Mouse (Mus musculus) kidney, adult 2 months (tissue): Measurements from ENCODE around the gene Patl2. TPM values are rescaled to one million over a fixed set of nuclear protein-coding genes. Genes with fewer than 3 reads are reported as not detected.

Source experiments
- DNase-seq: peaks from one replicate; pipeline ENCODE4 v3.0.0; 2021
- H3K27ac ChIP-seq: fragments of 200-500 bp; 2 replicates; pipeline ENCODE4 v1.5.1; 2012; ENCODE audit warnings: low read depth, low read length, control low read depth, inconsistent platforms; ENCODE audit not compliant: insufficient read depth
- H3K27me3 ChIP-seq: fragments of 200-500 bp; replicated peaks from 2 replicates; pipeline ENCODE4 v1.6.1; 2012; ENCODE audit warnings: mild to moderate bottlenecking, moderate library complexity, low read length, inconsistent platforms; ENCODE audit not compliant: control insufficient read depth, insufficient read depth
- H3K36me3 ChIP-seq: fragments of 200-500 bp; 2 replicates; pipeline ENCODE4 v1.6.1; 2012; ENCODE audit warnings: mild to moderate bottlenecking, moderate library complexity, low read length, inconsistent platforms; ENCODE audit not compliant: control insufficient read depth, insufficient read depth
- H3K4me1 ChIP-seq: fragments of 200-500 bp; 2 replicates; pipeline ENCODE4 v1.6.1; 2011; ENCODE audit warnings: low read length; ENCODE audit not compliant: control insufficient read depth, insufficient read depth
- H3K4me3 ChIP-seq: fragments of 200-500 bp; 2 replicates; pipeline ENCODE4 v1.5.1; 2011; ENCODE audit warnings: mild to moderate bottlenecking, low read depth, low read length, control low read depth; ENCODE audit not compliant: insufficient read depth
- CTCF ChIP-seq: fragments of 200-500 bp; conservative IDR thresholded peaks from 2 replicates; pipeline ENCODE4 v1.5.1; 2011; ENCODE audit warnings: low read depth, mild to moderate bottlenecking, control low read depth, low read length, moderate library complexity, mixed read lengths; ENCODE audit not compliant: insufficient read depth, insufficient read length
- POLR2A ChIP-seq: fragments of 200-500 bp; IDR thresholded peaks from one replicate; pipeline ENCODE4 v1.6.1; 2011; ENCODE audit warnings: low read depth, low read length, control low read depth
- WGBS: fragments of 180-500 bp; shearing (Covaris S2); methylation state at CpG from one replicate; pipeline ENCODE4 v1.1.7; 2018; 5-methylcytosine and 5-hydroxymethylcytosine counted together
- polyA plus RNA-seq: library from polyadenylated mRNA; depleted of rRNA; stranded (reverse); fragments of >200 nt; gene quantifications from 2 replicates; pipeline ENCODE4 v1.2.3, GENCODE M21; 2012

Gene Patl2
- polyA plus RNA-seq, 1 experiment, result not detected

GRCm38 (mm10) chr2:122180051-122180822, 5.8 kb downstream of the Patl2 start:
- WGBS, result 71% methylated on average over 8 of the region's 8 CpGs
- no peak overlapping the region for H3K27ac ChIP-seq
- H3K27me3 ChIP-seq, result no peaks in the 10 kb centered on the region
- no peak overlapping the region for H3K4me3 ChIP-seq
- TF ChIP-seq CTCF, result no peak
- TF ChIP-seq POLR2A, result no peak
- no peaks in the 10 kb centered on the region for H3K4me1 ChIP-seq
- no peaks in the 10 kb centered on the region for H3K36me3 ChIP-seq
- no peak for DNase-seq

GRCm38 (mm10) chr2:122172188-122172587, 13.8 kb downstream of the Patl2 start:
- Histone ChIP-seq H3K27ac (no peak overlapping the region), H3K36me3 (no peaks in the 10 kb centered on the region), H3K4me1 (no peaks in the 10 kb centered on the region), H3K27me3 (no peaks in the 10 kb centered on the region), H3K4me3 (no peak overlapping the region)
- no peak for DNase-seq
- TF ChIP-seq POLR2A (no peak), CTCF (no peak)
- 98% methylated on average over 2 of the region's 2 CpGs for WGBS

DNA sequence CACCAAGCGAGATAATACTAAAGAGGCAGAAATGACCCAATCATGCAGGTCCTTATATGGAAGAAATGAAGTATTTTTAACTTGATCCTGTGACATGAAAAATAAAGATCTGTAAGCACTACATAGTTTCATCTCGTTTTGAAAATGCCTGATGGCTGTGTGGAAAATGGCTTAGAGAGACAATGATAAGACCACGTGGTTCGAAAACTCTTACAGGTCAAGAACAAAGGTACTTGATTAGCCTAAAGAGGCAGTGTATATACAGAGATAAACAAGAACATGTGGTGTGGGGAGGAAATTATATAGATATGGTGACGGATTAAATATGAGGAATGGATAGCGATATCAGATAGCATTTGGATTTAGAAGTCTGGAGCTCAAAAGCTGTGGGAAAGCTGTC, 14.7 kb downstream of the Patl2 start:
- no peaks in the 10 kb centered on the region for H3K36me3 ChIP-seq
- no peaks in the 10 kb centered on the region for H3K4me1 ChIP-seq
- DNase-seq, result no peak
- H3K27ac ChIP-seq, result no peak overlapping the region
- no peaks in the 10 kb centered on the region for H3K27me3 ChIP-seq
- 85% methylated on average over 6 of the region's 6 CpGs for WGBS
- no peak overlapping the region for H3K4me3 ChIP-seq
- TF ChIP-seq POLR2A (no peak), CTCF (no peak)

DNA sequence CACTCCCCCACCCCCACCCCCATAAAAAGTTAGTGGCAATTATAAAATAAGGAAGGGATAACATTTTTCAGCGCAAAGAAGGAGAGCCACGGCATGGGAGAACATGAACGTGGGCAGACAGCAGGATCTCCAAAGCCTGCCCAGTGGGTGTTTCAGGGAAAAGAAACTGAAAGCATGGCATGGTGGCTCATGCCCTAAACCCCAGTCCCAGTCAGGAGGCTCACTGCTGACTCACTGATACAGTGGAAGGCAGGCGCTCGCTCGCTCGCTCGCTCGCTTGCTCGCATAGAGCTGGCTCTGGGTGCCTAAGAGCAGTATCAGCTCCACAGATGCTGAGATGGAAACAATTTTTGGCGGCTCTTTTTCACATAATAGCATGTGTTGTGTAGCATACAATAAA, 21.7 kb downstream of the Patl2 start:
- H3K27ac ChIP-seq, result no peak overlapping the region
- no peak overlapping the region for H3K4me3 ChIP-seq
- 84% methylated on average over 11 of the region's 11 CpGs for WGBS

GRCm38 (mm10) chr2:122163430-122164195, 22.4 kb downstream of the Patl2 start:
- Histone ChIP-seq H3K4me3 (no peak overlapping the region), H3K27ac (no peak overlapping the region)
- 62% methylated on average over 13 of the region's 13 CpGs for WGBS

More for the DNA sequence above, 21.7 kb downstream of the Patl2 start:
- TF ChIP-seq CTCF (no peak), POLR2A (no peak)
- Histone ChIP-seq H3K4me1 (no peaks in the 10 kb centered on the region), H3K27me3 (no peaks in the 10 kb centered on the region), H3K36me3 (no peaks in the 10 kb centered on the region)
- DNase-seq, result no peak

DNA sequence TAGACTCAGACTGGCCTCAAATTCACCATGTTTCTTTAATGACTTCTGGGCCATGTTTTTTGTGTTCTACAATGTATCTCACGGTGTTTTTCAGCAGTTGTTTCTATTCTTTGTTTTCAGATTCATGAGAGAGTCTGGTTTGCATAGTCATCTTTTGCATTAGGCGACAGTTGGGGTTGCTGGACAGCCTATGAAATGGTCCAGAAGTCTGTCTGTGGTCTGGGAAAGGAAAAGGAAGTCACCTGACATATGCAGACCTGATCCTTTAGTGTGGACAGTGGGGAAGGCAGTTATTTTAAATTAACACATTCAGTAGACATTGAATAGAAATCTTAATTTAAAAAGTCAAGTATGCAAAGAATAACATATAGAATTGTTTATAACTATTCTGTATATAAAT, 23.5 kb downstream of the Patl2 start:
- Histone ChIP-seq H3K27me3 (no peaks in the 10 kb centered on the region), H3K4me3 (no peak overlapping the region), H3K27ac (no peak overlapping the region), H3K4me1 (no peaks in the 10 kb centered on the region), H3K36me3 (no peaks in the 10 kb centered on the region)
- no peak for DNase-seq
- WGBS, result 89% methylated on average over 2 of the region's 2 CpGs
- no peak for TF ChIP-seq CTCF
- no peak for TF ChIP-seq POLR2A

More at GRCm38 (mm10) chr2:122163430-122164195, 22.4 kb downstream of the Patl2 start:
- DNase-seq, result no peak
- TF ChIP-seq CTCF (no peak), POLR2A (no peak)
- Histone ChIP-seq H3K27me3 (no peaks in the 10 kb centered on the region), H3K4me1 (no peaks in the 10 kb centered on the region), H3K36me3 (no peaks in the 10 kb centered on the region)

- Histone ChIP-seq H3K4me3 (no peak overlapping the region), H3K27me3 (no peaks in the 10 kb centered on the region), H3K27ac (no peak overlapping the region), H3K36me3 (no peaks in the 10 kb centered on the region), H3K4me1 (no peaks in the 10 kb centered on the region)
- 16% methylated on average over 4 of the region's 4 CpGs for WGBS
- DNase-seq, result no peak
- TF ChIP-seq POLR2A (no peak), CTCF (no peak)
Observed at GRCm38 (mm10) chr2:122161542-122161941, 24.4 kb downstream of the Patl2 start.

GRCm38 (mm10) chr2:122160680-122161079, 25.3 kb downstream of the Patl2 start, which contains the start of gene Trim69:
Gene Trim69 (plus strand): TSS chr2:122160700.
- DNase-seq, result peak; percentile 89
- WGBS, result 38% methylated on average over 2 of the region's 2 CpGs
- TF ChIP-seq CTCF, result peak; percentile 84
- TF ChIP-seq POLR2A, result no peak
- H3K36me3 ChIP-seq, result no peaks in the 10 kb centered on the region
- no peaks in the 10 kb centered on the region for H3K4me1 ChIP-seq
- H3K27me3 ChIP-seq, result no peaks in the 10 kb centered on the region
- no peak within 1 kb of the TSS for H3K4me3 ChIP-seq
- H3K27ac ChIP-seq, result no peak within 1 kb of the TSS
